Mouse (Mus musculus): ENCODE data around the gene Lmtk3. TPM values are rescaled to one million over a fixed set of nuclear protein-coding genes. Genes with fewer than 3 reads are reported as not detected.

The Lmtk3 gene
- total and polyA plus RNA-seq, 3 experiments = 0.19 to 0.34 (median 0.30) TPM

DNA sequence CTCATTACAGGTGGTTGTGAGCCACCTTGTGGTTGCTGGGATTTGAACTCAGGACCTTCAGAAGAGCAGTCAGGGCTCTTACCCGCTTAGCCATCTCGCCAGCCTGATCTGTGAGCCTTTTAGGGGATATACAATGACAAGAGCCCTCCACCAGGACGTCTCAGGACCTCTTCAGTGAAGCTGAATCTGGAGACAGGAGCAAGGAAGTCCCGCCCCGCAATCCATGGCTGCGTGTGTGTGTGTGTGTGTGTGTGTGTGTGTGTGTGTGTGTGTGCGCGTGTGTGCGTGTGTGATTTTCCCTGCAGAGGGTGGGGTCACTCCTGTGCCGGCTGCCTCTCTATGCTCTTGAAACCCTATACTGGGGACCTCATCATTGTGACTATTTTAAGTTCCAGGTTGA, 43.7 kb upstream of the Lmtk3 start:
- no peak for TF ChIP-seq RAD21 (IDR thresholded peaks at IDR 0.05; ENCODE audit: low read depth, low read length)
- TF ChIP-seq ZMIZ1 (IDR thresholded peaks at IDR 0.05; ENCODE audit: low read depth, low read length) = no peak
- TF ChIP-seq ZNF384 (IDR thresholded peaks at IDR 0.05; ENCODE audit: low read depth, low read length) = no peak
- TF ChIP-seq NELFE (IDR thresholded peaks at IDR 0.05; ENCODE audit: low read depth, low read length) = no peak
- no peak for TF ChIP-seq UBTF (IDR thresholded peaks at IDR 0.05; ENCODE audit: low read depth, low read length)
- TF ChIP-seq ELF1 (IDR thresholded peaks at IDR 0.05; ENCODE audit: low read depth, low read length) = no peak
- TF ChIP-seq TCF12 (IDR thresholded peaks at IDR 0.05; ENCODE audit: low read depth, low read length) = no peak
- no peak for TF ChIP-seq MAZ (IDR thresholded peaks at IDR 0.05; ENCODE audit: low read depth, low read length)
- TF ChIP-seq E2F4 (IDR thresholded peaks at IDR 0.05; ENCODE audit: insufficient replicate concordance, low read depth, low read length) = no peak
- no peak for TF ChIP-seq TBP (conservative IDR thresholded peaks at IDR 0.05; ENCODE audit: low read depth, low read length)
- no peak for TF ChIP-seq MXI1 (IDR thresholded peaks at IDR 0.05; ENCODE audit: low read depth, low read length)
- no peak for TF ChIP-seq IRF4 (IDR thresholded peaks at IDR 0.05; ENCODE audit: low read depth, low read length)
- no peak for TF ChIP-seq MEF2A (IDR thresholded peaks at IDR 0.05; ENCODE audit: borderline replicate concordance, low read depth, low read length)
- TF ChIP-seq NRF1 (IDR thresholded peaks at IDR 0.05; ENCODE audit: low read depth, low read length) = no peak
- H3K27ac ChIP-seq (ENCODE audit: insufficient read depth, low read depth) = no peak overlapping the region
- H3K9ac ChIP-seq (ENCODE audit: insufficient read depth, low read depth) = no peak overlapping the region
- no peaks in the 10 kb centered on the region for H3K79me2 ChIP-seq (replicated peaks; ENCODE audit: control insufficient read depth, extremely low read depth, insufficient read depth, poor library complexity, severe bottlenecking)
- peaks cover 8% of the 10 kb centered on the region for H3K27me3 ChIP-seq (replicated peaks)
- no peak for DNase-seq (ENCODE audit: extremely low read depth)
- dilution Hi-C loops (cut with MboI; ENCODE audit: extremely low pct_ligation_motif_present, extremely low pct_unique_long_range_greater_than_20kb, low sequenced_read_pairs) = no loop called here
- H3K9me3 ChIP-seq (replicated peaks; ENCODE audit: low read length) = no peaks in the 10 kb centered on the region
- H3K4me3 ChIP-seq (replicated peaks in 1 of 3; ENCODE audit: low read depth in 2 of 3, low read length in 2 of 3, poor library complexity in 1 of 3) = no peak overlapping the region
- H3K4me1 ChIP-seq (ENCODE audit: control insufficient read depth in 1 of 2, insufficient read depth in 2 of 2) = peaks cover 5 to 12% of the 10 kb centered on the region in 2 experiments
- in situ Hi-C loops (cut with MboI; ENCODE audit: low pct_ligation_motif_present, low pct_unique_long_range_greater_than_20kb, low sequenced_read_pairs) = loop anchor here (5.0 to 10.0 kb wide), 3 partner anchors 62 to 265 kb away; partner anchors contain the start of genes Ccdc114 and Emp3
- H3K4me2 ChIP-seq (ENCODE audit: insufficient read depth, low read depth, poor library complexity, severe bottlenecking) = no peak overlapping the region
- H3K36me3 ChIP-seq (replicated peaks in 1 of 2; ENCODE audit: control insufficient read depth in 1 of 2, insufficient read depth in 1 of 2, low read length in 1 of 2) = no peaks in the 10 kb centered on the region

DNA sequence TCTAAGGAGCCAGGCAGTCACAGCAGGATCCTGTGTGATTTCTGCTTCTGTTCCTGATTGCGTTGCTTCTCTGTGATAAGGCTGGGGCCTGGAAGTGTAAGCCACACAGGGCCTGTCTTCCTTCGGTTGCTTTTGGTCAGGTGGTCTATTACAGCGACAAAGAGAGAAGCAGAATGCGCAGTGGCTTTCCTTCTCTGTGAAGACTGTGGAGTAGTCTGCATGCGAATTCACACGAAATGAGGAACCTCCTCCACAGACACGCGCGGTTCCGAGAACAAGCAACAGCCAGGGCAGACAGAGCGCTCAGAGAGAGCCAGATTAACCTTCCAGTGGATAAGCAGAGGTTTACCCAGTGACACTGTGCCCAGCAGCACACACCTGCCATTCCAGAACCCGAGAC, 42.2 kb upstream of the Lmtk3 start:
- Histone ChIP-seq H3K4me1 (ENCODE audit: control insufficient read depth in 1 of 2, insufficient read depth in 2 of 2) (peaks cover 5 to 12% of the 10 kb centered on the region in 2 experiments), H3K9ac (ENCODE audit: insufficient read depth, low read depth) (no peak overlapping the region), H3K27ac (ENCODE audit: insufficient read depth, low read depth) (no peak overlapping the region), H3K27me3 (replicated peaks) (peaks cover 10% of the 10 kb centered on the region), H3K9me3 (replicated peaks; ENCODE audit: low read length) (no peaks in the 10 kb centered on the region), H3K79me2 (replicated peaks; ENCODE audit: control insufficient read depth, extremely low read depth, insufficient read depth, poor library complexity, severe bottlenecking) (no peaks in the 10 kb centered on the region), H3K4me3 (replicated peaks in 1 of 3; ENCODE audit: low read depth in 2 of 3, low read length in 2 of 3, poor library complexity in 1 of 3) (no peak overlapping the region), H3K4me2 (ENCODE audit: insufficient read depth, low read depth, poor library complexity, severe bottlenecking) (no peak overlapping the region), H3K36me3 (replicated peaks in 1 of 2; ENCODE audit: control insufficient read depth in 1 of 2, insufficient read depth in 1 of 2, low read length in 1 of 2) (no peaks in the 10 kb centered on the region)
- DNase-seq (ENCODE audit: extremely low read depth) = no peak
- TF ChIP-seq NRF1 (IDR thresholded peaks at IDR 0.05; ENCODE audit: low read depth, low read length) (no peak), CTCF (conservative IDR thresholded peaks at IDR 0.05 in 1 of 2, IDR thresholded peaks at IDR 0.05 in 1 of 2; ENCODE audit: low read depth in 2 of 2, low read length in 2 of 2) (no peak), MAFK (IDR thresholded peaks at IDR 0.05; ENCODE audit: insufficient replicate concordance, low read length) (no peak), GABPA (IDR thresholded peaks at IDR 0.05; ENCODE audit: insufficient replicate concordance, low read depth, low read length) (no peak), PAX5 (IDR thresholded peaks at IDR 0.05; ENCODE audit: low read length) (no peak), POLR2A (IDR thresholded peaks at IDR 0.05; ENCODE audit: low read depth, low read length) (no peak), SIN3A (IDR thresholded peaks at IDR 0.05; ENCODE audit: low read length) (no peak), BHLHE40 (IDR thresholded peaks at IDR 0.05; ENCODE audit: low read depth, low read length) (no peak), IRF4 (IDR thresholded peaks at IDR 0.05; ENCODE audit: low read depth, low read length) (no peak), KAT2A (IDR thresholded peaks at IDR 0.05; ENCODE audit: insufficient replicate concordance, low read length) (no peak), USF1 (IDR thresholded peaks at IDR 0.05; ENCODE audit: low read depth, low read length) (no peak), MAZ (IDR thresholded peaks at IDR 0.05; ENCODE audit: low read depth, low read length) (no peak)
- in situ Hi-C loops (cut with MboI; ENCODE audit: low pct_ligation_motif_present, low pct_unique_long_range_greater_than_20kb, low sequenced_read_pairs) (loop anchor here (5.0 kb wide), 1 partner anchor 61 kb away; no protein-coding TSS in a partner anchor), dilution Hi-C loops (cut with MboI; ENCODE audit: extremely low pct_ligation_motif_present, extremely low pct_unique_long_range_greater_than_20kb, low sequenced_read_pairs) (no loop called here)
